Mouse (Mus musculus) mouse trophoblast stem cell (cell line): ENCODE data around the gene Gm12789.
"Not testable (repeated sequence)": the region's sequence is repeated elsewhere in the genome, so short reads cannot be mapped to it uniquely, and the experiment has no call there.

ENCODE experiments used
- in situ Hi-C, 2 experiments: fragments of 300-500 bp; cut with MseI, MboI; formaldehyde crosslinking; loops; 2 replicates in 1 of 2; 3 replicates in 1 of 2; pipeline ENCODE4 v1.15.1; 2025

Gm12789 gene

DNA sequence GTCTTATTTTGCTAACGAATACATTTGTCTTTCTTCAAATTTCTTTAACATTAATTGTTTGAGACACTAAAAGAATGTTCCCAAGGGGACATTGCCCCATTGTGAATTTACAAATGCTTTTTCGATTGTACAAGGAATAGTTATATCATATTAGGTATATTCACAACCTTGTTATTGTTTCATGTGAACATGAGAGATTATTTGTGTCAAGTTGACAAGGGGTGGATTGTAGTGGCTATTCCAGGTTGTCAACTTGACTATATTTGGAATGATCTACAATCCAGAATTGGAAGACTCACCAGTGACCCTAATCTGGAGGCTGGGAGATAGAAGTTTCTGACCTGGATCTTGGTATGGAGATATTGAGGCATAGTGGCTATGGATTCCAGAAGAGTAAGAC lies at the start of gene Gm12789:
Gene Gm12789 (plus strand): TSS at position 301 of the 400 bp plus-strand sequence.
- in situ Hi-C loops = not testable (repeated sequence)

GRCm38 (mm10) chr4:101940107-101940506 lies 46.3 kb upstream of the Gm12789 start, which contains the start of gene Gm12794:
Gene Gm12794 (plus strand): TSS chr4:101940407.
- in situ Hi-C loops = not testable (repeated sequence)

DNA sequence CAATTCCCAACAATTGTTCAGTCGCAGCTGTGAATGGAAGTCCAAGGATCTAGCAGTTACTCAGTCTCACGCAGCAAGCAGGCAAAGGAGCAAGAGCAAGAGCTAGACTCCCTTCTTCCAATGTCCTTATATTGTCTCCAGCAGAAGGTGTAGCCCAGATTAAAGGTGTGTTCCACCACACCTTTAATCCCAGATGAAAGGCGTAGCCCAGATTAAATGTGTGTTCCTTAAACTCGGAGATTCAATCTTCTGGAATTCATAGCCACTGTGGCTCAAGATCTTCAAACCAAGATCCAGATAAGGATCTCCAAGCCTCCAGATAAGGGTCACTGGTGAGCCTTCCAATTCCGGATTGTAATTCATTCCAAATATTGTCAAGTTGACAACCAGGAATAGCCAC lies 5.5 kb upstream of the Gm12789 start, which contains the start of gene Gm12790:
Gene Gm12790 (minus strand): TSS at position 101 of the 400 bp plus-strand sequence.
- in situ Hi-C loops = not testable (repeated sequence)

- in situ Hi-C loops = no loop called here
These were observed 748 bp upstream of the Gm12789 start for GRCm38 (mm10) chr4:101985678-101986077.

GRCm38 (mm10) chr4:101997426-101997825 lies 11.0 kb downstream of the Gm12789 start:
- in situ Hi-C loops = loop anchor here (10.0 kb wide), 2 partner anchors 143 to 343 kb away; no protein-coding TSS in a partner anchor

DNA sequence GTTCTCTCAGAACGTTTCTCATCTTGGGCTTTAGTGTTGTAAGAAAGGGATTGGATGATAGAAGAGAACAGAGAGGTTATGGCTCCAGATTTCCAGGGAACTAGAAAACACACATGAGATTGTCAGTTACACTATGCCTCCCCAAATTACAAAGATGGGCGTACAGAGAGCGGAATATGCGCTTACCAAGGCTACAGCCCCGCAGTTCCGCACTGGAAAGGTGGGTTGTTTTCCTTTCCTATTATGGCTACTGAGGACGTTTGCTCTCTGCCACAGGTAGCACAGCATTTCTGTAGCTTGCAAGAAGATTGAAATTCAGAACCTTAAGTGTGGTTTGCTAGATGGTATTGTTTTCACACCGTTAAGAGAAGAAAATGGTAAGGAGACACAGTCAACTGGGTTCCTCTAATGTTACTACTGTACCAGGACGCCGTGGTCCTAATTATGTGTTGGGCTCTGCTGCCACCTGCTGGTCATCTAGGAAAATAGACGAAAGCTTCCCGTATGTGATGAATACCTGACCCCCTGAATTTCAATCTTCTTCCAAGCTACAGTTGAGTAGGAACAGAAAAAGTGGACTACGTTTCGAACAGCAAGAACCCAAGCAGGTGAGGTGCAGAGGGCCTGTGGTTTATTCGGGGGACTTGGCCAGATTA lies 12.0 kb downstream of the Gm12789 start:
- in situ Hi-C loops = loop anchor here (10.0 kb wide), 2 partner anchors 144 to 344 kb away; no protein-coding TSS in a partner anchor

GRCm38 (mm10) chr4:102026619-102027018 lies 40.2 kb downstream of the Gm12789 start:
- in situ Hi-C loops = no loop called here
